Mouse (Mus musculus) bone marrow macrophage, adult 2 months (primary cell): Measurements from ENCODE around the gene Spocd1.

Source experiments
- CTCF ChIP-seq: IDR thresholded peaks from 2 replicates; pipeline ENCODE4 v1.5.1; 2012; ENCODE audit warnings: low read depth, mild to moderate bottlenecking, low read length, moderate library complexity
- POLR2A ChIP-seq: IDR thresholded peaks from 2 replicates; pipeline ENCODE4 v1.6.1; 2012; ENCODE audit warnings: mild to moderate bottlenecking, low read depth, low read length, borderline replicate concordance

DNA sequence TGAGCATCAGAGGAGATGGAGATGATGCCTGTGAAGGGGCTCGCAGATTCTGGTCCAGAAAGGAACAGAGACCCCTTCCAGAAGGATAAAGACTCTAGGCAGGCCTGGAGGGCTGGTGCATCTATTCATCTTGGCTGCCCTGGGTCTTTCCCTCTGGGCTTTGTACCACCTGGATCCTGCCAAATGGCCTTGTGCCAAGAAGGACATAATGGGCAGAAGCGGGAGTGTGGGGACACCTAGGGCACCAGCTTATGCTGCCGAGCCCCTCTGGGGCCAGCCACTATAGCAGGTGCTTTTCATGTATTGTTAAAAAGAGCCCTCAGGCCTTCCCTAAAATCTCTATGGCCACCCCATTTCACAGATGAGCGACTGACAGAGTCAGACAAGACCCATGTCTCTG, 49.2 kb downstream of the Spocd1 start:
- TF ChIP-seq POLR2A = no peak
- no peak for TF ChIP-seq CTCF
